Mouse (Mus musculus) C2C12 (cell line): Measurements from ENCODE around the gene Nfkbie.

ENCODE experiments used
- CTCF ChIP-seq: IDR thresholded peaks from one replicate; pipeline ENCODE4 v1.5.1; 2011; ENCODE audit not compliant: control insufficient read depth, insufficient read depth, insufficient read length
- MAX ChIP-seq: IDR thresholded peaks from one replicate; pipeline ENCODE4 v1.6.1; 2011; ENCODE audit warnings: mild to moderate bottlenecking, control low read depth
- MYOD1 ChIP-seq: IDR thresholded peaks from one replicate; pipeline ENCODE4 v1.6.1; 2011; ENCODE audit warnings: low read depth; ENCODE audit not compliant: control insufficient read depth, insufficient read length
- USF1 ChIP-seq: IDR thresholded peaks from one replicate; pipeline ENCODE4 v1.6.1; 2011; ENCODE audit warnings: low read depth, mild to moderate bottlenecking, control low read depth, moderate library complexity

GRCm38 (mm10) chr17:45593479-45593878 lies 38.0 kb downstream of the Nfkbie start:
- no peak for TF ChIP-seq MAX
- no peak for TF ChIP-seq USF1
- no peak for TF ChIP-seq CTCF
- no peak for TF ChIP-seq MYOD1
